ENCODE assay signal across 12 mouse cellular contexts in the genomic region with DNA sequence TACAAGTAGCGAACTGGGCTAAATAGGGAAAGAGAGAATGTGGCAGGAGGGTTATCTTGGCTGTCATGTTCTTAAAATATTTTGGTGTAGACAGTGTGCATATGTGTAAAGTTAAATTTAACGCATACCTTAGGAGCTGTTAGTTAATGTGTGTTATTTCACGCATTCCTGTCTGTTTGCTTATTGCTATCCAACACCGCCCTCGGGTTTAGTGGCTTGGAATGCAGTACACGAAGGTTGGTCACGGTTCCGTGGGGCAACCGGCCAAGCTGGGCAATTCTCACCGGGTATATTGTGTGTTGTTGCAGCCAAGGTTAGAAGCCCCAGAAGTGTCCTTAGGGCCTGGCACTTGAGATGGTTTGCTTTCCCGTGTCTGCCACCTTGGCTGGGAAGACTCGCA.
DNase-seq lines count a peak whose midpoint lies in the region; ATAC-seq lines count a peak whose summit lies in the region.
"Had no signal": no experiment of that assay in that cellular context is flagged by ENCODE, and none has a peak within 500 bp of the region (broad histone marks: within the 10 kb centered on the region; RNA-seq: fewer than 3 reads in every experiment).

No protein-coding gene starts in this region.

- H3K9ac ChIP-seq in midbrain, embryonic 16.5 days (ENCODE audit: low read depth, low read length), result no peak overlapping the region
- H3K9ac ChIP-seq in midbrain, embryonic 14.5 days (replicated peaks; ENCODE audit: low read length), result no peak overlapping the region
- H3K9ac ChIP-seq: forebrain, postnatal 0 days; neural tube, embryonic 15.5 days had no signal

- no peak overlapping the region for H3K4me3 ChIP-seq in midbrain, embryonic 16.5 days (ENCODE audit: low read depth, low read length)
- no peak overlapping the region for H3K4me3 ChIP-seq in midbrain, embryonic 14.5 days (replicated peaks; ENCODE audit: low read depth, low read length)
- H3K4me3 ChIP-seq: midbrain, embryonic 10.5 days; neural tube, embryonic 15.5 days had no signal

- no peak overlapping the region for H3K27ac ChIP-seq in midbrain, embryonic 16.5 days (ENCODE audit: low read length)
- H3K27ac ChIP-seq in midbrain, embryonic 14.5 days (replicated peaks; ENCODE audit: low read depth, low read length), result no peak overlapping the region
- H3K27ac ChIP-seq: midbrain, embryonic 10.5 days; neural tube, embryonic 15.5 days had no signal

- 78% methylated on average over 12 of the region's 12 CpGs for WGBS in midbrain, embryonic 16.5 days
- 85% methylated on average over 12 of the region's 12 CpGs for WGBS in midbrain, embryonic 14.5 days

- H3K4me2 ChIP-seq in midbrain, embryonic 16.5 days (ENCODE audit: low read length), result no peak overlapping the region
- no peak overlapping the region for H3K4me2 ChIP-seq in midbrain, embryonic 14.5 days (ENCODE audit: low read length)
- H3K4me2 ChIP-seq: neural tube, embryonic 15.5 days had no signal

- peak; percentile 36 for DNase-seq in gastrocnemius, postnatal 10 days
- DNase-seq in gastrocnemius, adult 18-20 months (ENCODE audit: low spot score), result no peak
- no peak for DNase-seq in midbrain, embryonic 14.5 days
- DNase-seq in kidney, postnatal 14 days, result peak; percentile 79
- no peak for DNase-seq in layer of hippocampus, postnatal 10 days (ENCODE audit: low spot score in 2 of 2)
- no peak for DNase-seq in layer of hippocampus, adult 18-20 months (ENCODE audit: low spot score in 2 of 2)
- DNase-seq: thymus, postnatal 25 days had no signal

- H3K9me3 ChIP-seq in midbrain, embryonic 16.5 days (replicated peaks; ENCODE audit: control insufficient read depth, low read length, poor library complexity, severe bottlenecking), result no peaks in the 10 kb centered on the region
- no peaks in the 10 kb centered on the region for H3K9me3 ChIP-seq in midbrain, embryonic 14.5 days (ENCODE audit: control insufficient read depth, low read length)
- H3K9me3 ChIP-seq: midbrain, embryonic 10.5 days; neural tube, embryonic 15.5 days had no signal

- H3K4me1 ChIP-seq in midbrain, embryonic 16.5 days (ENCODE audit: control insufficient read depth, insufficient read depth, low read length), result no peaks in the 10 kb centered on the region
- no peaks in the 10 kb centered on the region for H3K4me1 ChIP-seq in midbrain, embryonic 14.5 days (ENCODE audit: control insufficient read depth, insufficient read depth, low read length)
- H3K4me1 ChIP-seq: midbrain, embryonic 10.5 days had no signal

- H3K36me3 ChIP-seq in midbrain, embryonic 16.5 days (ENCODE audit: control insufficient read depth, insufficient read depth, low read length), result no peaks in the 10 kb centered on the region
- H3K36me3 ChIP-seq in midbrain, embryonic 14.5 days (ENCODE audit: control insufficient read depth, insufficient read depth, low read length), result no peaks in the 10 kb centered on the region
- H3K36me3 ChIP-seq: midbrain, embryonic 10.5 days; neural tube, embryonic 15.5 days had no signal

- ATAC-seq in midbrain, embryonic 16.5 days, result 0 out of 2 replicates have a peak, but pooled peaks have one; percentile 17
- ATAC-seq in midbrain, embryonic 14.5 days (ENCODE audit: low FRiP score, low TSS enrichment), result no peak
- ATAC-seq: intestine, embryonic 16.5 days had no signal

- no peaks in the 10 kb centered on the region for H3K27me3 ChIP-seq in midbrain, embryonic 16.5 days (ENCODE audit: control insufficient read depth, insufficient read depth, low read depth, low read length)
- H3K27me3 ChIP-seq in midbrain, embryonic 14.5 days (ENCODE audit: control insufficient read depth, insufficient read depth, low read length), result no peaks in the 10 kb centered on the region
- H3K27me3 ChIP-seq: neural tube, embryonic 15.5 days had no signal

Comparison
In these comparisons a context has a peak if more than half of its experiments do, and no peak if none do; other contexts are left out.
1. DNase-seq: peak in gastrocnemius, postnatal 10 days (single experiment) and kidney, postnatal 14 days (single experiment); none in gastrocnemius, adult 18-20 months (single experiment), midbrain, embryonic 14.5 days (single experiment), layer of hippocampus, postnatal 10 days (0 of 2) and layer of hippocampus, adult 18-20 months (0 of 2).